Mouse (Mus musculus) A20 (cell line): Measurements from ENCODE around the gene Dvl2.
"Not testable (repeated sequence)": the region's sequence is repeated elsewhere in the genome, so short reads cannot be mapped to it uniquely, and the experiment has no call there.

Experiments used
- DNase-seq: peaks from one replicate; pipeline ENCODE4 v3.0.0-alpha.2; 2011; ENCODE audit warnings: low read depth, low spot score

Gene Dvl2

DNA sequence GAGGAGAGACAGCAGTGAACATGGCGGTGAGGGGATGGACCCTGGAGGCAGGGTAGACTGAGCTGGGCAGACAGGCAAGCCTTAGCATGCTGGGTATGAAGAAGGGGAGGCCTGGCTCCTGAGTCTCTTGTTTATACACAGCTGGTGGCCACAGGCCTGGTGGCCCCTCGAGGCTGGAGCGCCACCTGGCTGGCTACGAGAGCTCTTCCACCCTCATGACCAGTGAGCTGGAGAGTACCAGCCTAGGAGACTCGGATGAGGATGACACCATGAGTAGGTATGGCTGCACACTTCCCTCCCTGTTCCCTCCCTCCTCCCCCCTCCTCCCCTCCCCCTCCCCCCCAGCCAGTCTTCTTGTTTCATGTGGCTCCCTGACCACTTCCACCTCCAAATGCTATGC is 5.1 kb downstream of the Dvl2 start:
- DNase-seq: peak; percentile 41

DNA sequence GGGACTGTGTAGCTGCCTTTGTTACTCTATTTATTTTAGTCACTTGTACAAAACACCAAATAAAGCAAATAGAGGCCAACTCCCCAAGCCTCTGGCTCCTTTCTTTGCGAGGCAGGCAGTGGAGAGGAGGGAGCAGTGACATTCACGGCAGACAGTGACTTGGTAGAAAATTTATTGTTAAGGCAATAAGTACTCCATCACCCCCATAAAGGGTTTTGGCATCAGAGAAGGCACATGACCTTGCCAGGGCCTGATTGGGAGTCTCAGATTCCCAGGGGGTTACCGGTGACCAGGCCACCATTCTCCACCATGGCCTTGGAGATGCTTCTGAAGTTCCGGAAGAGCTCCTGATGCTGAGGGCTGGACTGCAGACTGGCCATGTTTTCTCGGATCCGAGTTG is 9.6 kb downstream of the Dvl2 start:
- no peak for DNase-seq

- no peak for DNase-seq
These were observed 10.2 kb downstream of the Dvl2 start for GRCm38 (mm10) chr11:70010548-70010947.

DNA sequence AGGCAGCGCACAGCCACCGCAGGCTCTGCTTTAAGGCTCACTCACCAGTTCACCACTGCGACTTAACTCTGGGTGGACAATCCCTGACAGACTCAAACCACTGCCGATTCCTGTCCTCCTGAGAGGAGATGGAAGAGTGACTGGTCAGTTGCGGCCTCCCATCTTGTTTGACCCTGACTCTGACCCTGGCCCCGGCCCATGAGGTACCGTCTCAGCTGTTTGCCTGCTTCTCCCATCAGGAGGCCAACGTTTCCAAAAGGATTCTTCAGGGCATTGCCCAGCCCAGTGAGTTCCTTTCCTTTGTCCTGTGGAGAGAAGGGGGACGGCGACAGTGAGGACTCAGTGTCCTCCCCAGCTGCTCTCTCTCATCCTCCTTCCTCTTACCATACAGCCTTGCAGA is 10.6 kb downstream of the Dvl2 start:
- no peak for DNase-seq

DNA sequence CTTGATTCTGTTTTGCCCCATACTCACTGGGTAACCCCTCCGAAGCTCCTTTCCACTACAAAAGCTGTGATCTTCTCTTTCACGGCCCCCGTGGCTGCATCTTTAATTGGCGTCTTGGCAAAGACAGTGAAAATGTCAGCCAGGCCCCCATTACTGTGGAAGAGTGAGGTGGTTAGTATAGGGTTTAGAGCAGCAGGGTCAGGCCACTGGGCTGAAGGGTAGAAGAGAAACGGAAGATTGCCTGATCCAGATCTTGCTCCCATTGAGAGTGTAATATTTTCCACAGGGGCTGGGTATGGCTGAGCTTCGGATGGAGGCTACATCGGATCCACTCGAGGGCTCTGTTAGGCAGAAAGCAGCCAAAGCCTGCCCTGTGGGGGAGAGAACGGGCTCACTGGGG is 12.5 kb downstream of the Dvl2 start:
- no peak for DNase-seq

DNA sequence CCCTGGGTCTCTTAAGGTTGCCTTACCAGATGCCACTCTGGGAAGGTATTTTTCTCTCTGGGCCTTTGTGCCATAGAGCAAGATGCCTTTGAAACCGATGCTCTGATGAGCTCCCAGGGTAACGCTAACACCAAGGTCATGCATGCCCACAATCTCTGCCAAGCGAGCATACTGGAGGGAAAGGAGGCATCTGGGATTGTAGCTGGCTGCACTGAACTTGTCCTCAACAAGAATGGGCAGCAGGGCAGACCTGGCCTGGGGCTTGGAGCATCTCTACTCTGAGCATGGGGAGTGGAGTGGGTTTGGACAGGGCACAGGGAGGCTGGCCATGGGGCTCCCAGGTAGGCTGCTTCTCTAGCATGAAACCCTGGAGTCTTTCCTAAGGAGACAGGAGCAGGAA is 13.0 kb downstream of the Dvl2 start:
- DNase-seq: no peak

GRCm38 (mm10) chr11:70014051-70014450 is 13.7 kb downstream of the Dvl2 start:
- DNase-seq: no peak

DNA sequence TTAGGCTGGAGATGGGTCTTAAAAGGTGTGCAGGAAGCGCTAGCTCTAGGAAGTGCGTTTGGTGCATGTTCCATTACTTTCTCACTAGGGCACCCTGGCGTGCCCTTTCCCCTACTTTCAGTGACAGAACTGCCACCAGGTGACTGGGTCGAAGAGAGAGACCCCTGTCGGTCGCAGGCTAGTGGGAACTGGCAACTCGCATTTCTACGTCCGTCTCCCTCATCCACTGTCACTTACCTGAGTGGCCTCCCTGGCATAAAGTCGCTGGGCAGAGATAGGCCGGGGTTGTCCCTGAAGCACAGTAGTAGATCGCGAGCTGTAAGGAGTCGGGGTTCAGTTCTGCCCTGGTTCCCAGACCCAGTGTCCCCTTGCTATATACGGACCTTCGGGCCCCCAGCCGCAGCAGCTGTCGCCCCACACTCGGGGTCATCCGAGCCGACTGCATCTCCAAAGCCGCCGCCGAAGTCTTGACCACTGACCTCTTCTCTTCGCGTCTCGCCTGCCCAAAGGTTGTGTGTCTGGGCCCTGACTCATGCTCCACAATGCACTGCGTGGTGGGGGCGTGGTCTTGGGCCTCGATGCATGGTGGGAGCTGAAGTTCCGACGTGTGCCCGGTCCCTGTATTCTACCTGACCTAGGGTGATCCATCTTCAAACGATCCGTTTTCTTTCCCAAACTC is 14.6 kb downstream of the Dvl2 start, which contains the start of gene Acadvl:
Gene Acadvl, minus strand, starts transcription at position 532 of the 679 bp plus-strand sequence.
- DNase-seq: peak; percentile 88

GRCm38 (mm10) chr11:70015677-70016076 is 15.3 kb downstream of the Dvl2 start:
- DNase-seq: no peak

GRCm38 (mm10) chr11:70016177-70016576 is 15.8 kb downstream of the Dvl2 start:
- DNase-seq: not testable (repeated sequence)

DNA sequence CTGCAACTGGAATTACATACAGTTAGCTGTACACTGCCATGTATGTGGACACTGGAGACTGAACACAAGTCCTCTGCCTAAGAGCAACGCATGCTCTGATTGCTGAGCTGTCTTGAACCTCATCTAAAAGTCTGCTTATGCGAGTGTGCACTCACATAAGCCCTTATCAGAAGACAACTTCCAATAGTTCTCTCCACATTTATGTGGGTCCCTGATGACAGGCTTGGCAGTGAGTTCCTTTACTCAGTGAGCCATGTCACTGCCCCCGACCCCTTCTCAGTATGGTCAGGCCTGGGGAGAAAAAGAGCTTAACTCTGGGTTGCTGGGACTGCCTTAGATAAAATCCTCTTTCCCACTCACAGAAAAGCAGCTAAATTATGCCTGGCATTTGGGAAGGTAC is 16.3 kb downstream of the Dvl2 start, which contains the start of gene Dlg4:
Gene Dlg4, plus strand, starts transcription at position 274 of the 400 bp plus-strand sequence.
- no peak for DNase-seq

GRCm38 (mm10) chr11:70017199-70017767 is 16.9 kb downstream of the Dvl2 start:
- DNase-seq: no peak

DNA sequence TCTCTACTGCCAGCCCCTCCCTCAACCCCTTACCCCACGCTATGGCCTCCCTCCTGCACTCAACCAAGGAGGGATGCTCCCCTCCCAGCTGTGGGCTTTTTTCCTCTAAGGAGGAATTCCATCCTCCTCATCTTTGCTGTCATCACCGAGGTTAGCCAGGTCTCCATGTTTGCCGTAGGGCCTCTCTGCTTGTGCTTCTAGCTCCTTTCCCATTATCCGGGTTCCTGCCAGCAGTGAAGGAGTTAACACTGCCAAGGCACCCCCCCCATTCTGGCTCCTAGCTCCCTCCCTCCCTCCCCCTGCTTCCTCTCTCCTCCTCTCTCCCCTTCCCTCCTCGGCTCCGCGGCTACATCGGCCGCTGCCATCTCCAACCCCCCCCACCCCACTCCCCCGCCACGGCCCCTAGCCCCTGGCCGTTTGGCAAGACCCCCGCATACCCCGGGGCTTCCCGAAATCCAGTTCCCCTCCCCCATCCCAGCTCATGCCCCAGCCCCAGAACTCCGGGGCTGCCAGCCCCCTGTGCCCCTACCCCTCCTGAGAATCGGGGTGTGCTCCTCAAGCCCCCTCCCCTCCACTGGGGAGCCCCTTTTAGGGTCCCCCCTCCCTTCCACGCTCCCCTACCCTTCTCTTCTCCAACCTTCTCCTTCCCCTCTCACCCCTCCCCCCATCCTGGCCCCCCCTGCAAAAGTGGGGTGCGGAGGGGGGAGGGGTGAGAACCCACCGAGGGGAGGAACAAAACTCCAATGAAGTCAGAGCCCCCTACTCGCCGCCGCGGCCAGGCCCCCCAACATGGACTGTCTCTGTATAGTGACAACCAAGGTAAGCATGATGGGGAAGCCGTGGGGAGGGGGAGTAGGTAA is 18.0 kb downstream of the Dvl2 start:
- no peak for DNase-seq

- no peak for DNase-seq
These were observed 19.2 kb downstream of the Dvl2 start for GRCm38 (mm10) chr11:70019495-70020021.

DNA sequence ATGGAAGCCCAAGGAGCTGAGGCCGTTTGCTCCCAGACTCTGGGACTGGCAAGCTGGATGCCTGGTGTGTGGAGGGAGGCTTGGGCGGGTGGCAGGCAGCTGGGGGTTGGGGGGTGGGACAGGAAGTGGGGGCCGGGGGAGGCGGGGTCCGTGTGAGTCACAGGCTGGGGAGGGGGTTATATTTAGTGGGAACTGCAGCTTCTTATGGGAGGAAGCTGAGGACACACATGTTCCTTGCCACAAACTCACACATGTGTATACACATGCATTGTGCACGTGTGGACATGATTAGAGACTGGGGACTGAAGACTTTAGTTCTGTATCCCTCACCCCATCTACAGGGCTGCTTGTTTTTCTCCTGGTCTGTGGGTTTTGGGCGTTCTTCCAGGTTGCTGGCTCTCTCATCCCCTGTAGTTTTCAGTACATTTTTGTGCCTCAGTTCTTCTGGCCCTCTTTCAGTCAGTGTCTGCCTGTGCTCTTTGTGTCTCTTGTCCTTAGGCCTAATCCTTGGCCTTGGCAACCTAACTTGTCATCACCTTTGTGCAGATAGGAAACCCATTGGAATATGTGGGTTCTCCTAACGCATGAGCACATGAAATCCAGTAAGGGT is 19.7 kb downstream of the Dvl2 start:
- DNase-seq: peak; percentile 27

GRCm38 (mm10) chr11:70020731-70021263 is 20.4 kb downstream of the Dvl2 start:
- DNase-seq: peak; percentile 88

DNA sequence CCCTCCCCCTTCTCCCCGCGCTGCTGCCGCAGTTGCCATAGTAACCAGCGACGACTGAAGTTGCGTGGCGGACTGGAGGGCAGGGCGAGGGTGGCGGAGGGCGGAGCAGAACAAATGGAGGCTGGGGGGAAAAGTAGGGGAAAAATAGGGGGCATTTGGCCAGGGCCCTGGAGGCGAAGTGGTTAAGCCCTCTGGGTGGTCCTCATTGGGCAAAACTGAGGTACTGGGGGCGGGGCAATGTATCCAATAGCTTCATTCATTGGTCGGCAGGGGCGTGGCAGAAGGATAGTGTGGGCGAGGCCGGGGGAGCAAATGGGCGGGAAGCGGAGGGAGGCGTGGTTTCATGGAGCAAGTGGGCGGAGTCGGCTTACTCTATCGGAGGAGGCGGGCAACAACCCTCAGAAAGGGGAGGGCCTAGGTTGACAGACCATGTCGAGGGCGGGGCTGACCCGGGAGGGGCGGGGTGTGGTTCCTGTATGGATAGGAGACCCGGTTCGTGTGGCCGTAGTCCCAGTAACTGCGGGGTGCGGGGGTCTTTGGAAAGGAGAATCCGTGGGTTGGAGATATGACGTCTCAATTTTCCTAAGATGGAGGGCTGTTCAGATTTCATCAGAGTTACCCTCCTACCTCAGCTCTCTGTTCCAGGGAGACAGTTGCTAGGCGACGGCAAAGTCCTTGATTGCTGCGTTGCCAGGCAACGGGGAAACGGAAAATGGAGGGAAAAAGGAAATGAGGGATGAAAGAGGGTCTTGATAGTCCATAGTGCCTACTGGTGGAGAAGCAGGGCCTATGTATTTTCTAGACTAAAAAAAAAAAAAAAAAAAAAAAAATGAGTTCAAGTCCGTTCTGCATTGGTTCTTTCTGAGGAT is 21.1 kb downstream of the Dvl2 start:
- peak; percentile 98 for DNase-seq

GRCm38 (mm10) chr11:70023481-70024150 is 23.2 kb downstream of the Dvl2 start:
- no peak for DNase-seq

DNA sequence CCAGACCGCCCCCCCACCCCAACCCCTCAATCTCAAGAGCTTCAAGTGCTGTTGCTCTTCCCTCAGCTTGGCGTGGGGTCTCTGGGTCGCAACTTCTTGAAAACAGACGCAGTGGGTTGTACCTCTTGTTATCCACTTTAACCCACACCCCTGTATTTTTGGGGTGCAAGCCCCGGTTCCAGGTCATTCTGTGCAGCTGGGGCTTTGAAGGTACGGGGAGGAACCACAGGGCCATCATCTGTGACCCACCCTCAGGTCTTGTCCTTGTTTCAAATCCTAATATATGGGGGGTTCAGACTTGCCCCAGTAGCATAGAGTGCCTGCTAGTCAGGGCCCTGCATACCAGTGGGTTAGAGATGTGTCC is 23.7 kb downstream of the Dvl2 start:
- no peak for DNase-seq

- DNase-seq: no peak
These were observed 26.3 kb downstream of the Dvl2 start for GRCm38 (mm10) chr11:70026689-70027088.
